Mouse (Mus musculus): ENCODE measurements at regions not wholly inside any gene's neighbourhood (a gene's known extent, or its start where the extent isn't known, plus 50 kb on each side); places are given as distances from the start of the nearest gene placed in this dataset.
"Not testable (repeated sequence)": the region's sequence is repeated elsewhere in the genome, so short reads cannot be mapped to it uniquely, and the experiment has no call there.

GRCm38 (mm10) chr14:86599511-86599910, 541.5 kb downstream of the Diaph3 start:
- DNase-seq (ENCODE audit: low spot score in 2 of 2) = no peak

- DNase-seq (ENCODE audit: low spot score in 2 of 2) = no peak
These were observed 552.5 kb downstream of the Diaph3 start for GRCm38 (mm10) chr14:86588525-86588924.

DNA sequence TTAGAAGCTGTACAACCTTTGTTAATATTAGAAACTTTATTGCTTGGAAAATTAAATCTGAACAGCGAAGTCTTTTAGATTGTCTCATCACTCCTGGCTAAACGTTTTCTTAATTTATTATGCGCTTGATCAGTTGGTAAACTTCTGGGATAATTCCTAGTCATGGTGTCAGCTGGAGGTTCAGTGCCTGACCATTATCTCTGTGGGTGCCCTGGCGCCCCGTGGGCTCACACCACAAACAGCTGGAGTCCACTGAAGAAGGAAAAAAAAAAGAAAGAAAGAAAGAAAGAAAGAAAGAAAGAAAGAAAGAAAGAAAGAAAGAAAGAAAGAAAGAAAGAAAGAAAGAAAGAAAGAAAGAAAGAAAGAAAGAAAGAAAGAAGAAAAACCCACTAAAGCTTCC, 555.1 kb downstream of the Diaph3 start:
- not testable (repeated sequence) for DNase-seq (ENCODE audit: low spot score in 2 of 2)

- DNase-seq (ENCODE audit: low spot score in 2 of 2) = no peak
These were observed 578.3 kb downstream of the Diaph3 start for GRCm38 (mm10) chr14:86562728-86563127.

GRCm38 (mm10) chr14:86537992-86538391, 603.0 kb downstream of the Diaph3 start:
- DNase-seq (ENCODE audit: low spot score in 2 of 2) = no peak

GRCm38 (mm10) chr14:86536341-86537027, 604.6 kb downstream of the Diaph3 start:
- DNase-seq (ENCODE audit: low spot score in 2 of 2) = no peak

GRCm38 (mm10) chr14:86510408-86510807, 630.6 kb downstream of the Diaph3 start:
- no peak for DNase-seq (ENCODE audit: low spot score in 2 of 2)

- DNase-seq (ENCODE audit: low spot score in 2 of 2) = no peak
These were observed 631.3 kb downstream of the Diaph3 start for GRCm38 (mm10) chr14:86509686-86510085.

DNA sequence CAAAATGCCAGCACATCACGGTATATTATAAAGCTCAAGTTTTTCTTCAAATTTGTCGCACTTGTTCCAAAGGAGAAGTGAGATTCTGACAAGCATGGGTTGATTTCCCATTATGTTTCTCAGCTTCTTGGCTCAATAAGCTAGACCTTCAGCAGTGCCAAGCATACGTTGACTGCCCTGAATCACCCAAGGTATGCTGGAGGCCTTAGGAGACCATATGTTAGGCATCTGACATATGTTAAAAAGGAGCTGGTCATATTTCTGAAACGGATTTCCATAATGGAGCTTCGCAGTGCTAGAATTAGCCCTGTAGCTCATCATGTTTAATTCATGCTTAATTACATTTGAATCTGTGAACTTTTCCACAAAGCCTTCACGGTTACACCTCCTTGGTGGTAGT, 634.7 kb downstream of the Diaph3 start:
- no peak for DNase-seq (ENCODE audit: low spot score in 2 of 2)

DNA sequence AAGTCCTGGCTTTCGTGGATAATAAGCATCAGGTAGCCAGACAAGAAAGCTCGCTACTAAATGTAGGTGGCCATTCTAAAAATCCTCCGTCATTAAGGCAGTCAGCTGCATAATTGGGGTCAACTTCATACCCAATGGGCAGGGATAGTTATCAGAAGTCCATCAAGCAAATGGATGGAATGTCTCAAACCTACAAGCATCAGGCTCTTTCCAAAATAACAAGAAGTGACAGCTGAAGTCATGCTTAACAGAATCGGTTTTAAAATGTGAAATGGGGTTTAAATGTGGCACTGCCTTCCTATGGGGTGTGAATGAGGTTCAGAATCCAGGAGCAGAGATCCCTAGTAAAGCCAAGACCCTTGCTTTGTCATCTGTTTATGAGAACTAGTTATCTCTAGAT, 650.2 kb downstream of the Diaph3 start:
- no peak for DNase-seq (ENCODE audit: low spot score in 2 of 2)

DNA sequence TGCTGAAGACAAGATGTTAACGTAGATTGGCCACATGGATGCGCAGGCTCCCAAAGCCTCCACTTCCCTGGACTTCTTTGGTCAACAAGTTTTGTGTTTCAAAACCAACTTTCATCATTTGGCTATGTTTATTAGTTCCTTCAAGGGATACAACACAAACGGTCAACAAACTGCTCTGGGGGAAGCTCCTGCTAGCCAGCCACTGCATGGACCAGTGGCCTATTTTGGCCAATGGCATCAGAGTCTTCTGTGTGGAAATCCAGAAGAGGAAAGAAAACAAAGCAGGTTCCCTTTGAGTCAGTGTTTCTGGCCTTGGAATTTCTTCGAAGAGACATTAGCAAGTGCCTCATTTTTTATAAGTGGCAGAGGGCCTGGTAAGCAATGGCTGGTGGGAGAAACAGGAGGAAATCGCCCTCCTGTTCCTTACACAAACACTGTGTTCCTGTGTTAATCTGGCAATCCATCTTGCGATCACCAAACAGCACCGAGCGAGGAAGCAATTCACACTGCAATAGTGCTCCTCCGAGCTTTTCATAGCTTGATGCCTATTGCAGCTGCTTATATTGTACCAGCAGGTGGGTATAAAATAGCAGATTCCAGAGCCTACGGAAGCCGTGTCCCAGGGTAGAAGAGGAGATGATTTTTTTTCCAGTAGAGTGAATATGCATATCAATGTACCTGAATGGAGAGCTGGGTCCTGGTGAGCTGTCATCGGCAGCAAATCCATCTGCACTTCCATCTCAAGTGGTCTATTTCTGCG, 651.0 kb downstream of the Diaph3 start:
- no peak for DNase-seq (ENCODE audit: low spot score in 2 of 2)

DNA sequence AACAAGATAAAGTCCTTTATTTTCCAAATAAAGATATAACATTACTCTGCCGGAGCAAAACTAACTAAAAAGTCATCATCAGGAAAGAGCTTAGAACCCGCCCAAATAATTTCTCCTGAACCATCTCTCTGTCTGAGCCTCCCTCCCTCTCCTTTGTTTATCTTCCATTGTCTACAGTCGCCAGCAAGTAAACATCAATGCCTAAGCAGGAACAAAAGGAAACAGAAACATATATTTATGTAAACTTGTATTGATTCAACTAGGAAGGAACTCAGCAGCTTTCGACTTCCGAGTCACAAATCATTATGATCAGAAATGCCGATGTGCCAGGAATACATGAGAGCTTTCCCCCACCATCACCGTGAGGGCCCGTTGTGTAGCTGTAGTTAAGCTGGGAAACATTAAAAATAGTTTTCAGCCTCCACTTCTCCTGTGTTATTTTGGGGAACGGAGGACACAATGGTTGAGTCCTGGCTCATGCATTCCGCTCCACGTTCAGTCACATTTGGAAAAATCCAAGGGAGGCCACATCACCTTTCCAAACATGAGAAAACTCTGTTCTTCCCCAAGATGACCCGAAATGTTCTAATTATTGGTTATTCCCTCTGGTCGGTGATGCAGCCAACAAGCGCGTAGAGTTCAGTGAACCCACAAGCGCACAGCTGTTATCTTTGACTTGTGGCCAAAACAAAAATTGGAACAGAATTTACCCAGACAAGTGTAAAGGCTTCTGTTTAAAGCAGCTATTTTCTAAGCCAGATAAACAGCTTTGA, 651.8 kb downstream of the Diaph3 start:
- peak in 1 of 2 experiments; percentile 13 for DNase-seq (ENCODE audit: low spot score in 2 of 2)

DNA sequence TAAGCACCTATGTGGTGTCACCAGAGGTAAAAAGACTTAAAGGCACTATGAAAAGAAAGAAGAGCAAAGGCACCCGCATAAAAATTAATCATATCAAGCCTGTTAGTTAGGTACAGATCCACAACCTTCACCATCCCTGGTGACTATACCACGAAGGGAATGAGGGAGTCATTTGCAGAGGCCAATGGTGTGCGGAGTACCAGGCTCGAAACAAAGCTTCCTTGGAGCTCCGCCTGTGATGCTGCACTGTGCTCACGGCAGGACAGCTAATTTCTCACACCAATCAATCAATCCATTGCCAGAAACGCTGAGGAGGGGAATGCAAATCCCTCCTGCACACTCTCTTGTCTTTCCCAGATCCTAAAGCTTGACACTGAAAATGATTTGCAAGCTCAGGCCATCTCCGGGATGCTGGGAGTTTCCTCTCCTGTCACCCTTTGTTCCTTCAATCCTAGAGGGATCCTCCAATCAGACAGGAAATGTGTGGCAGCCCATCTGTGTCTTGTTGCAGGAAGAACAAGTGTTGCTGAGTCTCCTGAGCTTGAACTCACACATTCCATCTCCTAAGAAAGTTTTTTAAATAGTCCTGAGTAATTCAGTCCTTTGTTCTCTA, 653.6 kb downstream of the Diaph3 start:
- no peak for DNase-seq (ENCODE audit: low spot score in 2 of 2)

DNA sequence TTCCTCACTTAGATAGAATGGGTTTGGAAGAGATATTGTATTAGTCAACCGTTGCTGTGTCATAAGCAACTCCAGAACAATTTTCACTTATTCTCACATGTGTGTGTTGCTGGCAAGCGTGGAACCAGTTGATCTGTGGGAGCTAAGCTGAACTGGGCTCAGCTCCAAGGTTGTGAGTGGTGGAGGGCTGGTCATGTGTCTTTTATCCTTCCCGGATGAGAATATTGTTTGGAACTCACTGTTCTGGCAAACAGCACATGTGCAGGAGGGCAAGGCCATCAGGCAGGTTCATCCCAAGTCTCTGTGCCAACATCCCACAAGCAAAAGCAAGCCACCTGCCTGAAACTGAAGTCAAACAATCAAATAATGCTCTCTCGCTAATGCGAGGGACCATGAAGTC, 656.8 kb downstream of the Diaph3 start:
- DNase-seq (ENCODE audit: low spot score in 2 of 2) = no peak

GRCm38 (mm10) chr14:86473604-86474003, 667.4 kb downstream of the Diaph3 start:
- DNase-seq (ENCODE audit: low spot score in 2 of 2) = no peak

- no peak for DNase-seq (ENCODE audit: low spot score in 2 of 2)
These were observed 670.6 kb downstream of the Diaph3 start for GRCm38 (mm10) chr14:86470462-86470861.

GRCm38 (mm10) chr14:86467886-86468463, 673.1 kb downstream of the Diaph3 start:
- no peak for DNase-seq (ENCODE audit: low spot score in 2 of 2)

DNA sequence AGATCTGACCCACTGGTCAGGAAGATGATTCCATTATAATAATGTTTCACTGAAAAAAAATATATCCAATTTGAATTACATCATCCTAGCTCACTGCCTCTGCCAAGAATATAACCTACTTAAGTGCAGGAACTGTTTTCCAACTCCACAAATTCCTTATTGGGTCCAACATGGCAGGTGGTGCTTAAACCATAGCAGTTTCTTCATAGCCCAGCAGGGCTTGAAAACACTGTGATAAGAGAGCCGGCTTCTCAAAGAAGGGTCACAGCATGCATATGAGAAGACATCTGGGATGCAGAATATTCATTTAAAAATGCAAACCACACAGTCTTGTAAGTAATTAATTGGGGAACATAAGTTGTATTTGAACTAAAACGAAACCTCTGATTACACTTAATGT, 677.6 kb downstream of the Diaph3 start:
- no peak for DNase-seq (ENCODE audit: low spot score in 2 of 2)

DNA sequence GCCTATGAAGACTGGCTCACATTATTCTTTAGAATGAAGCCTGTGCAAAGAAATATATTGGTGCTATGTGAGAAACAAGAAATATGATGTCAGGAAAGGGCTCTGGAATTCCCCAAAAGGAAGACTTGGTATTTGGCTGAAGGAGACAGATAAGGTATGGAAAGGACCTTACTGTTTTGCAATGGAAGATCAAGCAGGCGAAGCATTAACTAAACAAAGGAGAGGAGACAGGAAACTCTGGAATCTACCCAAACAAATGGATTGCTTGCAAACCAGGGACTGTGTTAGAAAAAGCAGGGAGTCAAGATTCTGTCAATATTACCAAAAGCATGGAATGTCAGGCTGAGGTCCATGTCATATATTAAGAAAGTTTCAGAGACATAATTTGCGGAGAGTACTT, 687.9 kb downstream of the Diaph3 start:
- no peak for DNase-seq (ENCODE audit: low spot score in 2 of 2)

GRCm38 (mm10) chr14:86450616-86451015, 690.4 kb downstream of the Diaph3 start:
- DNase-seq (ENCODE audit: low spot score in 2 of 2) = no peak

DNA sequence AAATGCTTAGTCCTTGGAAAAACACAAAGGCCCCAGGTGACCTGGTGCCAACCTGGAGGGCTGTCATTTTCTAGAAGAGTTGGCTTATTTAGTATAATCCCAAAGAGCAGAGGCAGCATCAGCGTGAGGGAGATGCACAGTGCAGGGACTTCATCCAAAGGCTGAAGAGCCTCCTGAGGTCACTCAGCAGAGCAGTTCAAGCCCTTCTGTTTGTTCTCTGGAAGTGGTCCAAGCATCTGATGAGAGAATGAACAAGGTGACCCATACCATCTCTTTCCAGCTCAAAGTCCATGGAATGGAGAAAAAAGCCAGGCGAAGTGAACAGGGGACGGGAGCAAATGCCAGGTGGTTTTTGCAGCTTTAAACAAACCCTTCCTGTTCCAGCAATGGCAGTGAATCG, 695.9 kb downstream of the Diaph3 start:
- no peak for DNase-seq (ENCODE audit: low spot score in 2 of 2)

Measured in frontal cortex, postnatal 10 days (tissue).